Mouse (Mus musculus): ENCODE measurements around the gene Casp2. TPM values are rescaled to one million over a fixed set of nuclear protein-coding genes. Genes with fewer than 3 reads are reported as not detected.

The Casp2 gene
- polyA plus RNA-seq, 1 experiment from 2014 or later = 34.4 TPM

DNA sequence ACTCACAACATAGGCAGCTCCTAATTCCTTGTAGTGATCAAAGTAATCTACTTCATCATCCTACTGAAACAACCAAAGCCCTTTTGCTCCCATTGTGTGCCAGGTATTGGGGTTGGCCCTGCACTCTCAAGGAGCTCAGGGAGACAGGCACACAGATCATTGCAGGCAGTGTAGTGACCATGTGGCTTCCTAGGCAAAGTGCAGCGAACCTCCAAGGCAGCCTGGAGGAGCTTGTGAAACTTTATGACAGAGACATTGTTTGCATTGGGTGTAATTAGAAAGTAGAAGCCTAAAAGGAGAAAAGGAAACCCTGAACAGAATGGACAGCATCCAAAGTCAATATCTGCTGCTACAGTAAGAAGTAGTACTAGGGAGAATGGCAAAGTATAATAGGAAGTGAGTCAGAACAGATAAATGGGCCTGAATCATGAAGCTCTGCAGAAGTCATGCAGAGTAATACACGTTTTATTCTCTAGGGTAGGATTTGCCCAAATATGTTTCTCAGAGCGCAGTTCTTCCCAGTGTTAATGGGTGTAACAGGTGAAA, 30.8 kb downstream of the Casp2 start:
- no peak for ATAC-seq (replicated peaks; ENCODE audit: insufficient number of reproducible peaks, low FRiP score, low TSS enrichment)

GRCm38 (mm10) chr6:42299362-42299761, 34.6 kb downstream of the Casp2 start:
- Histone ChIP-seq H3K27ac (ENCODE audit: low read depth, low read length) (no peak overlapping the region), H3K9ac (ENCODE audit: low read depth, low read length) (no peak overlapping the region), H3K27me3 (ENCODE audit: control insufficient read depth, insufficient read depth, low read length) (no peaks in the 10 kb centered on the region), H3K36me3 (ENCODE audit: control insufficient read depth, insufficient read depth, low read length) (no peaks in the 10 kb centered on the region; the same call in 1 of the 2 replicates), H3K4me1 (ENCODE audit: control insufficient read depth, insufficient read depth, low read length) (no peaks in the 10 kb centered on the region), H3K9me3 (replicated peaks; ENCODE audit: control insufficient read depth, low read length) (no peaks in the 10 kb centered on the region), H3K4me2 (no peak overlapping the region), H3K4me3 (ENCODE audit: low read depth, low read length) (no peak overlapping the region)
- 85% methylated on average over 5 of the region's 5 CpGs for WGBS (ENCODE audit: insufficient replicate concordance)
- ATAC-seq (replicated peaks; ENCODE audit: insufficient number of reproducible peaks, low FRiP score, low TSS enrichment) = no peak

More for the DNA sequence above, 30.8 kb downstream of the Casp2 start:
- no peaks in the 10 kb centered on the region for H3K9me3 ChIP-seq (replicated peaks; ENCODE audit: control insufficient read depth, low read length)
- H3K27me3 ChIP-seq (ENCODE audit: control insufficient read depth, insufficient read depth, low read length) = no peaks in the 10 kb centered on the region
- no peak overlapping the region for H3K4me2 ChIP-seq
- H3K9ac ChIP-seq (ENCODE audit: low read depth, low read length) = no peak overlapping the region
- no peak overlapping the region for H3K4me3 ChIP-seq (ENCODE audit: low read depth, low read length)
- H3K36me3 ChIP-seq (ENCODE audit: control insufficient read depth, insufficient read depth, low read length) = no peaks in the 10 kb centered on the region; the same call in 1 of the 2 replicates
- no peak overlapping the region for H3K27ac ChIP-seq (ENCODE audit: low read depth, low read length)
- no peaks in the 10 kb centered on the region for H3K4me1 ChIP-seq (ENCODE audit: control insufficient read depth, insufficient read depth, low read length)
- WGBS (ENCODE audit: insufficient replicate concordance) = 67% methylated on average over 3 of the region's 3 CpGs

GRCm38 (mm10) chr6:42309816-42310378, 45.1 kb downstream of the Casp2 start:
- Histone ChIP-seq H3K4me3 (ENCODE audit: low read depth, low read length) (no peak overlapping the region), H3K27ac (ENCODE audit: low read depth, low read length) (no peak overlapping the region), H3K27me3 (ENCODE audit: control insufficient read depth, insufficient read depth, low read length) (no peaks in the 10 kb centered on the region), H3K9me3 (replicated peaks; ENCODE audit: control insufficient read depth, low read length) (no peaks in the 10 kb centered on the region), H3K9ac (ENCODE audit: low read depth, low read length) (no peak overlapping the region), H3K4me2 (no peak overlapping the region), H3K4me1 (ENCODE audit: control insufficient read depth, insufficient read depth, low read length) (no peaks in the 10 kb centered on the region), H3K36me3 (ENCODE audit: control insufficient read depth, insufficient read depth, low read length) (no peaks in the 10 kb centered on the region)
- 42% methylated on average over 8 of the region's 8 CpGs for WGBS (ENCODE audit: insufficient replicate concordance)
- ATAC-seq (replicated peaks; ENCODE audit: insufficient number of reproducible peaks, low FRiP score, low TSS enrichment) = no peak

GRCm38 (mm10) chr6:42310427-42311053, 45.8 kb downstream of the Casp2 start:
- Histone ChIP-seq H3K4me1 (ENCODE audit: control insufficient read depth, insufficient read depth, low read length) (no peaks in the 10 kb centered on the region), H3K4me2 (no peak overlapping the region), H3K27ac (ENCODE audit: low read depth, low read length) (no peak overlapping the region), H3K4me3 (ENCODE audit: low read depth, low read length) (no peak overlapping the region), H3K36me3 (ENCODE audit: control insufficient read depth, insufficient read depth, low read length) (no peaks in the 10 kb centered on the region), H3K9ac (ENCODE audit: low read depth, low read length) (no peak overlapping the region), H3K27me3 (ENCODE audit: control insufficient read depth, insufficient read depth, low read length) (no peaks in the 10 kb centered on the region), H3K9me3 (replicated peaks; ENCODE audit: control insufficient read depth, low read length) (no peaks in the 10 kb centered on the region)
- WGBS (ENCODE audit: insufficient replicate concordance) = 78% methylated on average over 2 of the region's 2 CpGs
- ATAC-seq (replicated peaks; ENCODE audit: insufficient number of reproducible peaks, low FRiP score, low TSS enrichment) = no peak

DNA sequence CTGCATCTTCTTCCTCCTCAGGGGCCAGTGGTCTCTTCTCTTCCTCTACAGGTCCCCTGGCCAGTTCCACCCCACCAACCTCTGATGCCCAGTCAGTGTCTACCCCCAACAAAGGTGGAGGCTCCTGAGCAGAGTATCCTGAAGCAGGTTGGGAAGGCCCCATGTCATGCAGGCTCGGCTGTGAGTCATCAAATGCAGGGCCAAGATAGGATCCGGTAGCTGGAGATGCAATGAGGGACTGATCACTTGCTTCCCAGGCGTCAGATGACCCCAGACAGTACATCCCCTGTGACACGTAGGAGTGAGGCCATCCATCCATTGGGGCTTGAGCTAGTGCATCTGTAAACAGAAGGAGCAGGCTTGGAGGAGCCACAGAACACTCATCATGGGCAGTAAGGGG, 53.5 kb downstream of the Casp2 start:
- H3K4me2 ChIP-seq = no peak overlapping the region
- 64% methylated on average over 4 of the region's 4 CpGs for WGBS (ENCODE audit: insufficient replicate concordance)
- no peak overlapping the region for H3K4me3 ChIP-seq (ENCODE audit: low read depth, low read length)
- no peaks in the 10 kb centered on the region for H3K36me3 ChIP-seq (ENCODE audit: control insufficient read depth, insufficient read depth, low read length)
- peaks cover 3% of the 10 kb centered on the region; the same call in 1 of the 2 replicates for H3K4me1 ChIP-seq (ENCODE audit: control insufficient read depth, insufficient read depth, low read length)
- H3K27ac ChIP-seq (ENCODE audit: low read depth, low read length) = no peak overlapping the region
- peaks cover 26% of the 10 kb centered on the region for H3K27me3 ChIP-seq (ENCODE audit: control insufficient read depth, insufficient read depth, low read length)
- ATAC-seq (replicated peaks; ENCODE audit: insufficient number of reproducible peaks, low FRiP score, low TSS enrichment) = no peak
- H3K9ac ChIP-seq (ENCODE audit: low read depth, low read length) = no peak overlapping the region
- no peaks in the 10 kb centered on the region for H3K9me3 ChIP-seq (replicated peaks; ENCODE audit: control insufficient read depth, low read length)

GRCm38 (mm10) chr6:42323371-42324066, 58.7 kb downstream of the Casp2 start:
- no peaks in the 10 kb centered on the region for H3K9me3 ChIP-seq (replicated peaks; ENCODE audit: control insufficient read depth, low read length)
- peak overlapping the region; percentile 64 for H3K4me3 ChIP-seq (ENCODE audit: low read depth, low read length)
- H3K4me1 ChIP-seq (ENCODE audit: control insufficient read depth, insufficient read depth, low read length) = peaks cover 10% of the 10 kb centered on the region
- under 1% methylated on average over 28 of the region's 28 CpGs for WGBS (ENCODE audit: insufficient replicate concordance)
- H3K9ac ChIP-seq (ENCODE audit: low read depth, low read length) = no peak overlapping the region
- H3K27ac ChIP-seq (ENCODE audit: low read depth, low read length) = no peak overlapping the region
- H3K36me3 ChIP-seq (ENCODE audit: control insufficient read depth, insufficient read depth, low read length) = no peaks in the 10 kb centered on the region
- H3K27me3 ChIP-seq (ENCODE audit: control insufficient read depth, insufficient read depth, low read length) = peaks cover 43% of the 10 kb centered on the region
- peak; percentile 43; the same call in 1 of the 2 replicates for ATAC-seq (replicated peaks; ENCODE audit: insufficient number of reproducible peaks, low FRiP score, low TSS enrichment)
- H3K4me2 ChIP-seq = peak overlapping the region; percentile 98

DNA sequence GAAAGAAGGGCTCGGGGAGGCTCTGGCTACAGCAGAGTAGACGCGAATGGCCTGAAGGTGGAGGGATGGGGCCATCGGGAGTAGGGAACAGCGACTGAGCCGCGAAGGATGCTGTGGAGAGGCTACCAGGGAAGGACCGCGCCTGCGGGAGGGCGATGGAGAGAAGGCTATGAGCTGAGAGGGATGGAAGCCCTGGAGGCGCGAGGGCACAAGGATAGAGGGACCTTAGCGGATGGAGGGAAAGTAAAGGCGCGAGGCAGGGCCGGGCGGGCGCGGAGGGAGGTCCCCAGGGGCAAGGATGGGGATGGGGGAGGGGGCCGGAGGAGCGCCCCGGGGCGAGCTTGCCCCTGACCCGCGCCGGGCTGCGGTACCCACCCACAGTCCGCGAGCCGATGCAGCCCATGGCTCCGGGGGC, 59.3 kb downstream of the Casp2 start:
- Histone ChIP-seq H3K9ac (ENCODE audit: low read depth, low read length) (peak overlapping the region; percentile 50; the same call in 1 of the 2 replicates), H3K4me2 (peak overlapping the region; percentile 98), H3K4me3 (ENCODE audit: low read depth, low read length) (peak overlapping the region; percentile 64), H3K4me1 (ENCODE audit: control insufficient read depth, insufficient read depth, low read length) (peaks cover 10% of the 10 kb centered on the region), H3K9me3 (replicated peaks; ENCODE audit: control insufficient read depth, low read length) (no peaks in the 10 kb centered on the region), H3K36me3 (ENCODE audit: control insufficient read depth, insufficient read depth, low read length) (no peaks in the 10 kb centered on the region), H3K27me3 (ENCODE audit: control insufficient read depth, insufficient read depth, low read length) (peaks cover 43% of the 10 kb centered on the region), H3K27ac (ENCODE audit: low read depth, low read length) (no peak overlapping the region)
- WGBS (ENCODE audit: insufficient replicate concordance) = under 1% methylated on average over 18 of the region's 32 CpGs
- no peak; the same call in 1 of the 2 replicates for ATAC-seq (replicated peaks; ENCODE audit: insufficient number of reproducible peaks, low FRiP score, low TSS enrichment)

GRCm38 (mm10) chr6:42324482-42325267, 59.9 kb downstream of the Casp2 start, which contains the start of gene Fam131b:
TSS of gene Fam131b (minus strand) at chr6:42324643.
- H3K4me1 ChIP-seq (ENCODE audit: control insufficient read depth, insufficient read depth, low read length) = peaks cover 10% of the 10 kb centered on the region
- peak; percentile 27; the same call in 1 of the 2 replicates for ATAC-seq (replicated peaks; ENCODE audit: insufficient number of reproducible peaks, low FRiP score, low TSS enrichment)
- peak within 1 kb of the TSS; percentile 50; the same call in 1 of the 2 replicates for H3K9ac ChIP-seq (ENCODE audit: low read depth, low read length)
- no peaks in the 10 kb centered on the region for H3K9me3 ChIP-seq (replicated peaks; ENCODE audit: control insufficient read depth, low read length)
- WGBS (ENCODE audit: insufficient replicate concordance) = 2% methylated on average over 47 of the region's 68 CpGs
- H3K27ac ChIP-seq (ENCODE audit: low read depth, low read length) = no peak within 1 kb of the TSS
- H3K4me3 ChIP-seq (ENCODE audit: low read depth, low read length) = peak within 1 kb of the TSS; percentile 64
- H3K4me2 ChIP-seq = peak within 1 kb of the TSS; percentile 98
- no peaks in the 10 kb centered on the region for H3K36me3 ChIP-seq (ENCODE audit: control insufficient read depth, insufficient read depth, low read length)
- peaks cover 43% of the 10 kb centered on the region for H3K27me3 ChIP-seq (ENCODE audit: control insufficient read depth, insufficient read depth, low read length)
